Mouse (Mus musculus): ENCODE results near the gene Igbp1. TPM values are rescaled to one million over a fixed set of nuclear protein-coding genes. Genes with fewer than 3 reads are reported as not detected.

Igbp1 gene
- polyA plus RNA-seq, 1 experiment from 2014 or later = 29.0 TPM

Other genes with a start within 250 kb of the Igbp1 start
- gene Otud6a, start 65.3 kb upstream of the Igbp1 start, polyA plus RNA-seq (2014; fragmentation: Nextera tagmentation; extraction: Ambion mirVana) = not detected in 2 replicates
- 0.35 TPM in 1 of 2 replicates, not detected in the other for gene Awat2, start 51.6 kb upstream of the Igbp1 start, polyA plus RNA-seq (2014; fragmentation: Nextera tagmentation; extraction: Ambion mirVana)
- gene Dgat2l6, start 30.5 kb downstream of the Igbp1 start, polyA plus RNA-seq (2014; fragmentation: Nextera tagmentation; extraction: Ambion mirVana) = not detected in 2 replicates
- gene Awat1, start 78.0 kb downstream of the Igbp1 start, polyA plus RNA-seq (2014; fragmentation: Nextera tagmentation; extraction: Ambion mirVana) = not detected in 2 replicates
- not detected in 2 replicates for gene P2ry4, start 100.6 kb downstream of the Igbp1 start, polyA plus RNA-seq (2014; fragmentation: Nextera tagmentation; extraction: Ambion mirVana)
- gene Arr3, start 111.2 kb downstream of the Igbp1 start, polyA plus RNA-seq (2014; fragmentation: Nextera tagmentation; extraction: Ambion mirVana) = not detected in 2 replicates
- gene Kif4, start 131.4 kb downstream of the Igbp1 start, polyA plus RNA-seq (2014; fragmentation: Nextera tagmentation; extraction: Ambion mirVana) = 3.4 and 8.6 TPM in 2 replicates
- 111 and 122 TPM in 2 replicates for gene Pdzd11, start 132.3 kb downstream of the Igbp1 start, polyA plus RNA-seq (2014; fragmentation: Nextera tagmentation; extraction: Ambion mirVana)
- 31.0 and 31.1 TPM in 2 replicates for gene Gdpd2, start 235.6 kb downstream of the Igbp1 start, polyA plus RNA-seq (2014; fragmentation: Nextera tagmentation; extraction: Ambion mirVana)

Data from midbrain, embryonic 14.5 days (tissue).